Mouse (Mus musculus) liver (tissue): Measurements from ENCODE around the gene Urm1.
"Not testable (repeated sequence)": the region's sequence is repeated elsewhere in the genome, so short reads cannot be mapped to it uniquely, and the experiment has no call there.

ENCODE experiments used
- DNase-seq: peaks from one replicate; pipeline ENCODE4 v3.0.0-alpha.2; 2020; ENCODE audit warnings: mixed read lengths

The Urm1 gene

DNA sequence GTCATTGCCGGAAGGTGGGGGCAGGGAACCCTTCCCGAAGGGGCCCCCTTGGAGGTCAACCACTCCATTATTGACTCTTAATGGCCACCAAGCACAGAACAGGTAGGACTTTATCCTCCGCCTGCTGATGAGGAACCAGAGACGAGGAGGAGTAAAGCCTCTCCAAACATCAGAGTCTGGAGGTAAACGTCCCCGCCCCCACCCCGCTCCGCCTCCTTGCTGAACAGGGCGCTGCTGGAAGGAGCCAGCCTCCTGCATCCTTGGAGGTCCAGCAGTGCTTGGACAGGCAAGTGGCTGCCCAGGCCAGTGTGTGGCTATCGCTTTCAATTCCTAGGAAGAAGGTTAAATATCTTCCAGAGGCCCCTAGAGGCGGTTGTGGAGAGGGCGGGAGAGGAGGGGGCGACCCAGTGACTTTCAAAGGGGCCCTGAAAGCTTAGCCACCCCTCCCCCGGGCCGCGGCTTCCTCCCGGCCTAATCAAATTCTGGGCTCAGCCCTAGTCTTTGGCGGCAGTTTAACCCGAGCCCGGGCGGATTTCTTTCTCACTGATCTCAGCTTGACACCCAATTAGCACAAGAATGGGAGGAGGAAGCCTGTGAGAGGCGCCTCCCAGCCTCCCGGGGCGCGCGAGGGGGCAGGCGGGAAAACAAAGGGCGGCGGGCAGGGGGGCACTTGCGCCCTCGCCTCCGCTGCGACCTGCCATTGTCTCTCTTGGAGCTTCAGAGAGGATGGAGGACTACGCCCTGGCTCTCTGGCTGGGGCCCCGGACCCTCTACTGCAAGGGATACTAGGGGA, at the start of gene Urm1:
TSS of gene Urm1 (plus strand) at position 51 of the 793 bp plus-strand sequence.
- DNase-seq, result peak; percentile 73

- no peak for DNase-seq
Observed at GRCm38 (mm10) chr2:29770162-29770561, 49.7 kb upstream of the Urm1 start.

- DNase-seq, result no peak
Observed at GRCm38 (mm10) chr2:29771611-29772461, 48.0 kb upstream of the Urm1 start.

DNA sequence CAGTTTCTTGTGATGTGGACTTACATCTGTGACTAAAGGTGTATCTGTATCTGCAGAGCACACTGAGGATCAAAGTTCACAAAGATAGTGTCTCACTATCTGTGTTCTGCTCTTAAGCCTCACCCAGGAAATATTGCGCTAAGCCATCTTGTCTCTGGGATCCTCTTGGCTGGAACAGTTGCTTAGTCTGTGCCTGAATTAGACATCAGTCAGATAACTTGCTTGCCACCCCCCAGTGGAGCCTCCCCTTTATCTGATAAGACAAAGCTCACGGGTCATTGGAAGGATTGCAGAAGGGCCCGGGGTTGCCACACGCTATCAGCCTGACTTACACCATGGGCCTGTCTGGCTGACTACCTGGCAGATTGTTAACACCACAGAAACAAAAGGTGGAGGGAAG, 46.6 kb upstream of the Urm1 start:
- peak; percentile 18 for DNase-seq

DNA sequence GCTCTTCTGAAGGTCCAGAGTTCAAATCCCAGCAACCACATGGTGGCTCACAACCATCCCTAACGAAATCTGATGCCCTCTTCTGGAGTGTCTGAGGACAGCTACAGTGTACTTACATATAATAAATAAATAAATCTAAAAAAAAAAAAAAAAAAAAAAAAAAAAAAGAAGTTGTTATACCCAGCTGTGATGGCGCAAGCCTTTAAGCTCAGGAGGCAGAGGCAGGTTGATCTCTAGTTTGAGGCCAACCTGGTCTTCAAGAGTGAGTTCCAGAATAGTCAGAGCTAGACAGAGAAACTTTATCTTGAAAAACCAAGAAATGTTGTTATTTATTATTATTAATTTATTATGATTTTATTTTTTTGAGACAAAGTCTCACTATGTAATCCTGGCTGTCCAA, 38.6 kb upstream of the Urm1 start:
- DNase-seq, result not testable (repeated sequence)

DNA sequence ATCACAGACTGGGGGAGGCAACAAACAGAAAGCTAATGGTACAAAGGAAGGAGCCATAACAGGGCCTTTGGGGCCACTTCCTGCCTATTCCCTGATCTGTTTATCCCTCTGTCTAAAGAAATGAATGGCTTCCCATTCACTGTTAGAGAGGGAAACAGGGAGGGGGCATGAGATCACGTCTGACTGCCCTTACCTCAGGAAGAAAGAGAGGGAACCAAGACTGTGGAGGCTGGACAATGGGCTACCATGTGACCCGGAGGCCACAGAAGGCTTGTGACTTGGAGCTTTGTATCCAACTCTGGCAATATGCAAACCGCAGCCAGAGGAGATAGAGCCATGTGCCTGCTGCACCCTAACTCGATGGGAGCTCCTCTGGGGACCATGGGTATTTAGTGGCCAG, 35.6 kb upstream of the Urm1 start:
- no peak for DNase-seq

DNA sequence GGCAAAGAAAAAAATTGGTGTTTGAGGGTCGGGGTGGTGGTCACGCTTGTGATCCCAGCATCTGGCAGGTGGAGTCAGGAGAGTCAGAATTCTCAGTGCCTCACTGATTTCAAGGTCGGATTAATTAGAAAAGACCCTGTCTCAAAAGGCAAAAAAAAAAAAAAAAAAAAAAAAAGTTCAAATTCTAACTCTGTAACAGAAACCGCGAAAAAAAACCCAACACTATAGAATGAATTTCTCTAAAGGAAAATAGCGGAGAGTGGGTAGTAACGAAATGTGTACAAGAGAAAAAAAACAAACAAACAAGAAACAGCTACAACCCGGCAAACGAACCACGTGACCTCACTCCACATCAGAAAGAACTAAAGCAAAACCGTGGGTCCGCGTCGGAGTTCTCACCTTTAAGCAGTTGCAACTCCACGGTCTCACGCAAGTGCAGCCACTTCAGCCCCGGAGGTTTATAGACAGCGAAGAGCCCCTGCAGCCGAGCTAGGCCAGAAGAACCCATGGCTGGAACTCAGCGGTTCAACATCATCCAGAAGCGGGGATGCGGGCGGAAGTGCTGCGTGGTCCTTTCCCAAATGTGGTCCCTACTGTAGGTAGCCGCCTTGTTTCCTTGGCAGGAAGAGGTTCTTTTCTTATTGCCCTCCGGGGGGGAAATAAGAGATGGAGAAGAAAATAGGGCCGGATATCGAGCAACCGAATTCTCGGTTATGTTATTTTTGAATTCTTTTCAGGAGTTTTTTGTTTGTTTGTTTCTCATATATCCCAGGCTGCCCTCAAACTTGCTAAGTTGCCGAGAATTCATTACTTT, 32.6 kb upstream of the Urm1 start, which contains the start of gene Coq4:
TSS of gene Coq4 (plus strand) at position 390 of the 814 bp plus-strand sequence.
- peak; percentile 84 for DNase-seq

DNA sequence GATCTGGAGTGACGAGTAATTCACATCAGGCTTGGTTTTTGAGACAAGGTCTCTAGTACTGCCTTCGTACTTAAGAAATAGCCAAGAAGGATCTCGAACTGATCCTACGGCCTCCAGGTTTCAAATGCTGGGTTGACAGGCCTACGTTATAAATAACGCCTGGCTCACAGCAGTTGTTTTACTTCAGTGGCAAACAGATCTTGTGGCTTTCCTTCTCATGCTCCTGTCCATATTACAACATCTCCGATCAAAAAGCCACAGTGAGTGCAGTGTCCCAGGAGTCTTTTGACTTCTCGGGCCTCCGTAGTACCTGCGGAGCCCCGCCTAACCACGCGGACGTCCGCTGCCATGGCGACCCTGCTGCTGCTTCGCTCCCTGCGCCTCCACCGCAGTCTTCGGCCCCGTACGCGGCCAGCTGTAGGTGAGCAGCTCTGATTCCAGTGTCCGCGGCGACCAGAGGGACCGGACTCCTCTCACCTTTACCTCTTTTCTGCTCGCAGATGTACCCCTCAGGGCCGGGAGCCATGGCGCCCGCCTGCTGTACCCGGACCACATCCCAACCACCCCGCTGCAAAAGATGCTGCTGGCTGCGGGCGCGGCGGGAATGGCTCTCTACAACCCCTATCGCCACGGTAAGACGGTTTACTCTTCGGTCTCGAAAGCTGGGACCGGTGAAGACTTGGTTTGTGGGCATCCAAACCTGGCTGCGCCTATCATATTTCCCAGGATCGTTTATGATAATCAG, 31.8 kb upstream of the Urm1 start, which contains the start of gene Trub2:
TSS of gene Trub2 (minus strand) at position 566 of the 745 bp plus-strand sequence.
- DNase-seq, result peak; percentile 87

DNA sequence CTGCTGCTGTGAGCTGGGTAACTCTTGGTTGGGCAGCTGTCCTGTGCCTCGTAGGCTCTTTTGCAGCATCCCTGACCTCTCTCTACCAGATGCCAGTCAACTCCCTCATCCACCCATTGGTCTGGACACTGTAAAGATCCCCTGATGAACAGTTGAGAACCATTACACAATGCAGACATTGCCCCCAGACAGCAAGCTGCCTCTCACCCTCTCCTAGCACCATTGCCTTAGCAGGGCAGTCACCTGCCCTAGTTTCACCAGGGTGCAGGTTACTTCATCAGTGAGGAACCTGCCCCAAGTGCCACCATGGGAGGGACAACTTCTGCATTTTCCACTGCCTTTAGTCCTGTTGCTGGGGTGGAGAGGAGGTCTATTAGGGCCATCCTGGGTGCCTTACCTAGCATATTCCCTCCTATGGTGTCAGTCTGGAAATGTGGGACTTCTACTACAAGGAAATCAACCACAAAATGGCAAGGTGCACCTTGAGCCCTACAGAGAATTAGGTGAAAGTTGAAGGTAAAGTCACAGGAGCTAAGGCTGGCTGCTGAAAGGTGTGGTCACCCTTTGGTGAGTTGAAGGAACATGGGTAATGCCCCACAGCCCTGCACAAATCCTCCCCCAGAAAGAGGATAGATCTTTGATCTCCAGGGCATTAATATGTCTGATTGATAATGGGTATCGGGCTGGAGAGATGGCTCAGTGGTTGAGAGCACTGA, 26.9 kb upstream of the Urm1 start:
- no peak for DNase-seq

DNA sequence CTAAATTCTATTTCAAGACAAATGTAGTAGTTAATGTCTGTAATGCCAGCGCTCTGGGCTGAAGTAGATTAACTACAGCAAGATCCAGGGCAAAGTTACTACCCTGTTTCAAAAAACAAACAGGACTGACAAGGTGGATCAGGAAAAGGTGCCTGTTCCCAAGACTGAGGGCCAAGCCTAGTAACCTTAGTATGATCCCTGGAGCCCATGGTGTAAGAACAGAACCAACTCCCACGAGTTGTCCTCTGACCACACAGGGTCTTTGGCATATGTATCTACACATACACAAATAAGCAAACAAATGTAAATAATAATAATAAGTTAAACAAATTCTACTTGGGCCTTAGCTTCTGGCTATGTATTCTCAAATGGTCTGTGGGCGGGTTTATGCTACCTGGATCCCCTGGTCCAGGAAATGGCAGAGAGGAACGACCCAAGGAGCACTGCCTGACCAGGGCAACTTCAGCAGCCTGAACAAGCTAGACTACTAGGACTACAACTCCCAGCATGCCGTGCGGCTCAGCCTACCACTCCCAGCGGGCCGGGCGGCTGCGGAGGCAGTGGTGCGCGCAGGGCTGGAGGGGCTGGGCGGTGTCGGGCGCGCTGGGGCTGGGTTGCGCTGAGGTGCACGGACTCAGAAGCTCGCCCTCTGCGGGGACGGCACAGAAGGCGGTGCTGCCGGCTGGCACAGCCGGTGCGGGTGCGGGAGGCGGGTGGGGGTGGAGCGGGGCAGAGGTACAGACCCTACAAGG, 17.6 kb upstream of the Urm1 start, which contains the start of gene Slc27a4:
TSS of gene Slc27a4 (plus strand) at position 560 of the 752 bp plus-strand sequence.
- peak; percentile 92 for DNase-seq

DNA sequence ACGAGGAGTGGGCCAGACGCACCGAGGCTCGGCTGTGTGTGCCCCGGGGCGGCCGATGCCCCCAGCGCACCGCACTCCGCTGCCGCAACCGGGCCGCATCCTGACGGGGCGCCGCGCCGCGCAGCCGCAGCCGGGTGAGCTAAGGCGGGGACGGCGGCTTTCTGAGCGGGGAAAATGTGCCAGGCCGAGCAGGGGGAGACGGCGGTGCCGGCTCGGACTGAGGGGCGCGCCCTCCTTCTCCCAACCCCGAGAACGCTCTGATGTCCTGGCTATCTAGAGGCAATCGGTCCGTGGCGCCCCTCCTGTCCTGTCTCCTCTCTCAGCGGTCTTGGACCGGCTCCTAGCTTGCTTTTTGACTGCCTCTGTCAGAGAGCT, 17.1 kb upstream of the Urm1 start:
- no peak for DNase-seq

GRCm38 (mm10) chr2:29803400-29803831, 16.5 kb upstream of the Urm1 start:
- peak; percentile 29 for DNase-seq

- DNase-seq, result no peak
Observed at GRCm38 (mm10) chr2:29815678-29816371, 4.0 kb upstream of the Urm1 start.

- DNase-seq, result peak; percentile 80
Observed at GRCm38 (mm10) chr2:29817426-29818232, 2.2 kb upstream of the Urm1 start.

DNA sequence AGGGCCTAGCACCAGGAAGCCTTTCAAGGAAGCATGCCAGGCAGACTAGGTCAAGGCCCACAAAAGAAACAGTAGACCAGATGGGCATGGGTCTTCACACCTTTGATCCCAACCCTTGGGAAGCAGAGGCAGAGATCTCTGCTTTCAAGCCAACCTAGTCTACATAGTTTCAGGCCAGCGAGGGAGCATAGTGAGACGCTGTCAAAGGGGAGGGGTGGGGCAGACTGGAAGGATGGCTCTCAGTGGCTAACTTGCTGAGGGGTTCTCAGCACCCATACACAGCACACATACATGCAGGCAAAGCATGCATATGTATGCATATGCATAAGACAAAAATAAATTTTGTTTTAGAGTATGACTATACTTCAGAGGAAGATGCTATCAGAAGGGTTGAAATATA, 512 bp upstream of the Urm1 start:
- no peak for DNase-seq

DNA sequence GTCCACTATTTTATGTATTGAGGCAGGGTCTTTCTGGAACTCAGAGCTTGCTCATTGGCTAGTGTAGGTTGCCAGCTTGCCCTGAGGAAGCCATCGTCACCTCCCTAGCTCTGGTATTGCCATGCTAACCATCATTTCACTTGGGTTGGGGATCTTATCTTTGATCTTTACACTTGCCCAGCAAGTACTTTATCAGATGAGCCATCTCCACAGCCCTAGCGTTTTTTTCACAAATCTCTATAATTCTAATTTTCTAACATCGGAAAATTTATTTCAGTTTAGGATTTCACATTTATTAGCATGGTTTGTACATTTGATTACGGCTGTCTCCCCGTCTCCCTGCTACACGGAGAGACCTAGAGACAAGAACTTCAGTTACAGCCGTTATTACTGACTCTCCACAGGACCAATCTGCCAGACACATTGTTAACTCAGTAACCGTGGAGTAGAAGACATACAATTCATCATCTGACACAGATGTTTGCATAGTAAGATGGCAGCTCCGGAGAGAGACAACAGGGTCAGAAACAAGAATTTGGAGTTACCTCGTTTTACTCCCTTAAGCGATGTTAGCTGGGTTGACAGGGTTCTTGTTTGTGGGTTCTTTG, 6.5 kb downstream of the Urm1 start:
- no peak for DNase-seq

- peak; percentile 95 for DNase-seq
Observed at GRCm38 (mm10) chr2:29826926-29827708, 7.2 kb downstream of the Urm1 start.

GRCm38 (mm10) chr2:29827709-29828024, 7.8 kb downstream of the Urm1 start:
- no peak for DNase-seq
